Mouse (Mus musculus) heart, postnatal 0 days (tissue): ENCODE results near the gene Olfr1336. TPM values are rescaled to one million over a fixed set of nuclear protein-coding genes. Genes with fewer than 3 reads are reported as not detected.

Experiments
- ATAC-seq: fragments of 200-750 bp; cut with Nextera tagmentation; 2 replicates; pipeline ENCODE4 v1.8.0; 2017; ENCODE audit warnings: low read depth, moderate number of reproducible peaks, moderate library complexity; ENCODE audit not compliant: insufficient read depth
- DNase-seq: peaks from one replicate; pipeline ENCODE4 v3.0.0-alpha.2; 2016; ENCODE audit warnings: low spot score
- H3K27ac ChIP-seq: fragments of 300-500 bp; sonication (generic); 2 replicates; pipeline ENCODE4 v1.5.1; 2014; ENCODE audit warnings: low read depth, mild to moderate bottlenecking
- H3K27me3 ChIP-seq: fragments of 300-500 bp; sonication (generic); 2 replicates; pipeline ENCODE4 v1.6.1; 2014; ENCODE audit warnings: low read length, mixed read lengths; ENCODE audit not compliant: control insufficient read depth, insufficient read depth
- H3K36me3 ChIP-seq: fragments of 300-500 bp; sonication (generic); replicated peaks from 2 replicates; pipeline ENCODE4 v1.6.1; 2014; ENCODE audit warnings: low read length, mixed read lengths; ENCODE audit not compliant: control insufficient read depth, insufficient read depth
- H3K4me1 ChIP-seq: fragments of 300-500 bp; sonication (generic); 2 replicates; pipeline ENCODE4 v1.6.1; 2014; ENCODE audit warnings: antibody characterized with exemption; ENCODE audit not compliant: control insufficient read depth, insufficient read depth
- H3K4me2 ChIP-seq: fragments of 300-500 bp; sonication (generic); 2 replicates; pipeline ENCODE4 v1.6.1; 2014; ENCODE audit warnings: low read depth, mild to moderate bottlenecking, low read length, moderate library complexity
- H3K4me3 ChIP-seq: fragments of 300-500 bp; sonication (generic); 2 replicates; pipeline ENCODE4 v1.5.1; 2014; ENCODE audit warnings: low read depth, low read length
- H3K9ac ChIP-seq: fragments of 300-500 bp; sonication (generic); replicated peaks from 2 replicates; pipeline ENCODE4 v1.6.1; 2014; ENCODE audit warnings: low read depth, low read length, mixed read lengths
- H3K9me3 ChIP-seq: fragments of 300-500 bp; sonication (generic); replicated peaks from 2 replicates; pipeline ENCODE4 v1.6.1; 2016; ENCODE audit warnings: low read length; ENCODE audit not compliant: control insufficient read depth
- CTCF ChIP-seq: IDR thresholded peaks from 2 replicates; pipeline ENCODE4 v1.5.1; 2016; ENCODE audit warnings: antibody characterized with exemption, control low read depth, low read depth
- EP300 ChIP-seq: IDR thresholded peaks from 2 replicates; pipeline ENCODE4 v1.6.1; 2016; ENCODE audit warnings: antibody characterized with exemption, low read depth
- WGBS: fragments of 180-500 bp; shearing (Covaris S2); extraction: QIAGEN DNeasy Blood & Tissue Kit; methylation state at CpG from one replicate; pipeline ENCODE4 v1.1.7; 2014; 5-methylcytosine and 5-hydroxymethylcytosine counted together
- polyA plus RNA-seq: library from polyadenylated mRNA; unstranded; fragments of >200 nt; fragmentation: Nextera tagmentation; extraction: Ambion mirVana; gene quantifications from 2 replicates; pipeline ENCODE4 v1.2.1, GENCODE M21; 2015
- total RNA-seq: library from RNA; depleted of rRNA; stranded (reverse); fragments of >200 nt; gene quantifications from 2 replicates; pipeline ENCODE4 v1.2.3, GENCODE M21; 2014; ENCODE audit warnings: low replicate concordance; rRNA removed

The Olfr1336 gene
- total and polyA plus RNA-seq, 2 experiments from 2014 or later, result not detected

- Histone ChIP-seq H3K9ac (no peak within 1 kb of the TSS), H3K36me3 (no peaks in the 10 kb centered on the region), H3K4me3 (no peak within 1 kb of the TSS), H3K27me3 (no peaks in the 10 kb centered on the region), H3K4me1 (no peaks in the 10 kb centered on the region), H3K9me3 (peaks cover 3% of the 10 kb centered on the region), H3K4me2 (no peak within 1 kb of the TSS), H3K27ac (no peak within 1 kb of the TSS)
- ATAC-seq (no peak), DNase-seq (no peak)
- TF ChIP-seq CTCF, result no peak
- TF ChIP-seq EP300, result no peak
- 21% methylated on average over 2 of the region's 2 CpGs for WGBS
These were observed 30.9 kb downstream of the Olfr1336 start, which contains the start of gene Olfr5 for GRCm38 (mm10) chr7:6486841-6487240. Gene Olfr5 (minus strand): TSS chr7:6486941.

GRCm38 (mm10) chr7:6499655-6500054, 43.7 kb downstream of the Olfr1336 start, which contains the start of gene Olfr1347:
Gene Olfr1347 (minus strand): TSS chr7:6499755.
- no peak within 1 kb of the TSS for H3K9ac ChIP-seq
- no peak for DNase-seq
- 32% methylated on average over 1 of the region's 1 CpGs for WGBS

GRCm38 (mm10) chr7:6508648-6509047, 52.7 kb downstream of the Olfr1336 start, which contains the start of gene Olfr1348:
Gene Olfr1348 (minus strand): TSS chr7:6508748.
- DNase-seq, result no peak
- Histone ChIP-seq H3K27me3 (no peaks in the 10 kb centered on the region), H3K4me3 (no peak within 1 kb of the TSS), H3K36me3 (no peaks in the 10 kb centered on the region), H3K4me2 (no peak within 1 kb of the TSS), H3K9me3 (peaks cover 11% of the 10 kb centered on the region; the same call in 1 of the 2 replicates), H3K9ac (no peak within 1 kb of the TSS), H3K27ac (no peak within 1 kb of the TSS), H3K4me1 (no peaks in the 10 kb centered on the region)
- no peak for ATAC-seq
- WGBS, result 100% methylated on average over 1 of the region's 1 CpGs
- TF ChIP-seq EP300, result no peak
- no peak for TF ChIP-seq CTCF

More at GRCm38 (mm10) chr7:6499655-6500054, 43.7 kb downstream of the Olfr1336 start, which contains the start of gene Olfr1347:
- no peak for ATAC-seq
- no peak for TF ChIP-seq CTCF
- TF ChIP-seq EP300, result no peak
- no peaks in the 10 kb centered on the region for H3K27me3 ChIP-seq
- no peak within 1 kb of the TSS for H3K4me2 ChIP-seq
- H3K4me3 ChIP-seq, result no peak within 1 kb of the TSS
- no peaks in the 10 kb centered on the region for H3K36me3 ChIP-seq
- H3K27ac ChIP-seq, result no peak within 1 kb of the TSS
- H3K4me1 ChIP-seq, result no peaks in the 10 kb centered on the region
- 0 out of 2 replicates have a peak, but pooled peaks cover 5% of the 10 kb centered on the region for H3K9me3 ChIP-seq

Other genes starting within 250 kb of the Olfr1336 start
- gene Zscan5b, start 233.9 kb upstream of the Olfr1336 start, total RNA-seq, result not detected in 2 replicates
- not detected in 2 replicates for gene Zscan5b, start 233.9 kb upstream of the Olfr1336 start, polyA plus RNA-seq
- gene Epp13, start 203.5 kb upstream of the Olfr1336 start, total RNA-seq, result not detected in 2 replicates
- not detected in 2 replicates for gene Epp13, start 203.5 kb upstream of the Olfr1336 start, polyA plus RNA-seq
- 0.95 and 2.7 TPM in 2 replicates for gene Zfp667, start 169.6 kb upstream of the Olfr1336 start, total RNA-seq
- 3.3 and 4.7 TPM in 2 replicates for gene Zfp667, start 169.6 kb upstream of the Olfr1336 start, polyA plus RNA-seq
- gene Zfp583, start 124.9 kb upstream of the Olfr1336 start, total RNA-seq, result 3.1 TPM in 1 of 2 replicates, not detected in the other
- gene Zfp583, start 124.9 kb upstream of the Olfr1336 start, polyA plus RNA-seq, result 2.6 and 3.1 TPM in 2 replicates
- not detected in 2 replicates for gene Gm3854, start 112.4 kb upstream of the Olfr1336 start, total RNA-seq
- 0.44 and 0.51 TPM in 2 replicates for gene Gm3854, start 112.4 kb upstream of the Olfr1336 start, polyA plus RNA-seq
- gene Zfp78, start 92.9 kb upstream of the Olfr1336 start, total RNA-seq, result 0.11 TPM in 1 of 2 replicates, not detected in the other
- 0.94 and 1.3 TPM in 2 replicates for gene Zfp78, start 92.9 kb upstream of the Olfr1336 start, polyA plus RNA-seq
- 2.5 and 5.3 TPM in 2 replicates for gene Zfp28, start 72.9 kb upstream of the Olfr1336 start, total RNA-seq
- 6.9 and 8.0 TPM in 2 replicates for gene Zfp28, start 72.9 kb upstream of the Olfr1336 start, polyA plus RNA-seq
- gene Smim17, start 57.5 kb upstream of the Olfr1336 start, total RNA-seq, result not detected in 2 replicates
- gene Smim17, start 57.5 kb upstream of the Olfr1336 start, polyA plus RNA-seq, result 0.12 and 0.21 TPM in 2 replicates
- not detected in 2 replicates for gene Gm20715, start 45.9 kb upstream of the Olfr1336 start, total RNA-seq
- gene Gm20715, start 45.9 kb upstream of the Olfr1336 start, polyA plus RNA-seq, result not detected in 2 replicates
- not detected in 2 replicates for gene Olfr1344, start 17.5 kb upstream of the Olfr1336 start, total RNA-seq
- not detected in 2 replicates for gene Olfr1344, start 17.5 kb upstream of the Olfr1336 start, polyA plus RNA-seq
- not detected in 2 replicates for gene Olfr1346, start 10.9 kb downstream of the Olfr1336 start, total RNA-seq
- gene Olfr1346, start 10.9 kb downstream of the Olfr1336 start, polyA plus RNA-seq, result not detected in 2 replicates
- gene Olfr5, start 30.8 kb downstream of the Olfr1336 start, total RNA-seq, result not detected in 2 replicates
- gene Olfr5, start 30.8 kb downstream of the Olfr1336 start, polyA plus RNA-seq, result not detected in 2 replicates
- not detected in 2 replicates for gene Olfr1347, start 43.6 kb downstream of the Olfr1336 start, total RNA-seq
- not detected in 2 replicates for gene Olfr1347, start 43.6 kb downstream of the Olfr1336 start, polyA plus RNA-seq
- not detected in 2 replicates for gene Olfr1348, start 52.6 kb downstream of the Olfr1336 start, total RNA-seq
- not detected in 2 replicates for gene Olfr1348, start 52.6 kb downstream of the Olfr1336 start, polyA plus RNA-seq
- gene Olfr1349, start 66.8 kb downstream of the Olfr1336 start, total RNA-seq, result not detected in 2 replicates
- gene Olfr1349, start 66.8 kb downstream of the Olfr1336 start, polyA plus RNA-seq, result not detected in 2 replicates
- not detected in 2 replicates for gene Olfr1350, start 108.7 kb downstream of the Olfr1336 start, total RNA-seq
- not detected in 2 replicates for gene Olfr1350, start 108.7 kb downstream of the Olfr1336 start, polyA plus RNA-seq
- 5.6 and 10.7 TPM in 2 replicates for gene Zim1, start 240.3 kb downstream of the Olfr1336 start, total RNA-seq
- 1.3 and 1.6 TPM in 2 replicates for gene Zim1, start 240.3 kb downstream of the Olfr1336 start, polyA plus RNA-seq